Mouse (Mus musculus) liver, embryonic 14.5 days (tissue): ENCODE results near the gene Ugt1a6a.

Source experiments
- CTCF ChIP-seq: IDR thresholded peaks from 2 replicates; pipeline ENCODE4 v1.5.1; 2016; ENCODE audit warnings: antibody characterized with exemption, low read depth, control low read depth
- EP300 ChIP-seq: IDR thresholded peaks from 2 replicates; pipeline ENCODE4 v1.6.1; 2016; ENCODE audit warnings: antibody characterized with exemption, low read depth

DNA sequence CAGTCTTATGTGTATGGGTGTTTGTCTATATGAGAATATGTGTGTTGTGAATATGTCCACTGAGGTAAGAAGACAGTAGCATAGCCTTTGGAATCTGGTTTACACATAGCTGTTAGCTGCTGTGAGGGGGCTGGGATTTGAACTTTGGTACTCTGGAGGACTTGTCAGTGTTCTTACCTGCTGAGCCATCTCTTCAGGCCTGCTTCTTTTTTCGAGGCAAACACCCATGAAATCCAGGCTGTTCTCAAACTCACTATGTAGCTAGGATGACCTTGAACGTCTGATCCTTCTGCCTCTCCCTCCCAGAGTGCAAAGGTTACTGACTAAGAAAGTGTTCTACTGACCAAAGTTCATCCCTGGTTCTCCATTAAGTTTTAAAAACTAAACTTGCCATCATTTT is 29.0 kb upstream of the Ugt1a6a start:
- no peak for TF ChIP-seq CTCF
- TF ChIP-seq EP300: no peak
